Mouse (Mus musculus) hindbrain, embryonic 14.5 days (tissue): ENCODE results near the gene Gm11563. TPM values are rescaled to one million over a fixed set of nuclear protein-coding genes. Genes with fewer than 3 reads are reported as not detected.
"Not testable (repeated sequence)": the region's sequence is repeated elsewhere in the genome, so short reads cannot be mapped to it uniquely, and the experiment has no call there.

Experiments used
- ATAC-seq: fragments of 200-750 bp; cut with Nextera tagmentation; 2 replicates; pipeline ENCODE4 v1.8.0; 2017; ENCODE audit warnings: moderate number of reproducible peaks, mild to moderate bottlenecking, moderate TSS enrichment, moderate library complexity; ENCODE audit not compliant: low FRiP score
- DNase-seq: peaks from one replicate; pipeline ENCODE4 v3.0.0-alpha.2; 2015; ENCODE audit warnings: low spot score
- H3K27ac ChIP-seq: fragments of 300-500 bp; sonication (generic); 2 replicates; pipeline ENCODE4 v1.5.1; 2014; ENCODE audit warnings: mild to moderate bottlenecking, moderate library complexity
- H3K27me3 ChIP-seq: fragments of 300-500 bp; sonication (generic); 2 replicates; pipeline ENCODE4 v1.6.1; 2014; ENCODE audit warnings: mild to moderate bottlenecking, low read length, mixed read lengths; ENCODE audit not compliant: control insufficient read depth, insufficient read depth
- H3K36me3 ChIP-seq: fragments of 300-500 bp; sonication (generic); replicated peaks from 2 replicates; pipeline ENCODE4 v1.6.1; 2014; ENCODE audit not compliant: control insufficient read depth, insufficient read depth
- H3K4me1 ChIP-seq: fragments of 300-500 bp; sonication (generic); replicated peaks from 2 replicates; pipeline ENCODE4 v1.6.1; 2014; ENCODE audit warnings: antibody characterized with exemption, low read length, mixed read lengths; ENCODE audit not compliant: control insufficient read depth, insufficient read depth
- H3K4me2 ChIP-seq: fragments of 300-500 bp; sonication (generic); replicated peaks from 2 replicates; pipeline ENCODE4 v1.6.1; 2014; ENCODE audit warnings: mild to moderate bottlenecking, moderate library complexity
- H3K4me3 ChIP-seq: fragments of 300-500 bp; sonication (generic); replicated peaks from 2 replicates; pipeline ENCODE4 v1.5.1; 2014; ENCODE audit warnings: mild to moderate bottlenecking, low read length
- H3K9ac ChIP-seq: fragments of 300-500 bp; sonication (generic); 2 replicates; pipeline ENCODE4 v1.6.1; 2014
- H3K9me3 ChIP-seq: fragments of 300-500 bp; sonication (generic); 2 replicates; pipeline ENCODE4 v1.6.1; 2016; ENCODE audit warnings: low read length; ENCODE audit not compliant: control insufficient read depth
- WGBS: fragments of 180-500 bp; shearing (Covaris S2); extraction: QIAGEN DNeasy Blood & Tissue Kit; methylation state at CpG from one replicate; pipeline ENCODE4 v1.1.7; 2014; 5-methylcytosine and 5-hydroxymethylcytosine counted together
- polyA plus RNA-seq: library from polyadenylated mRNA; unstranded; fragments of >200 nt; fragmentation: Nextera tagmentation; extraction: Ambion mirVana; gene quantifications from 2 replicates; pipeline ENCODE4 v1.2.1, GENCODE M21; 2014

The Gm11563 gene
- polyA plus RNA-seq = not detected in 2 replicates

GRCm38 (mm10) chr11:99658467-99659010 lies at the start of gene Gm11563:
Gene Gm11563, minus strand, starts transcription at chr11:99658960.
- not testable (repeated sequence) for H3K4me1 ChIP-seq, H3K27ac ChIP-seq, ATAC-seq, H3K36me3 ChIP-seq, H3K27me3 ChIP-seq, H3K9ac ChIP-seq, H3K9me3 ChIP-seq, H3K4me2 ChIP-seq, H3K4me3 ChIP-seq, DNase-seq
- WGBS = 65% methylated on average over 9 of the region's 10 CpGs

- no peak within 1 kb of the TSS for H3K27ac ChIP-seq
- H3K4me3 ChIP-seq = no peak within 1 kb of the TSS
- no peak within 1 kb of the TSS for H3K4me2 ChIP-seq
- DNase-seq (no peak), ATAC-seq (no peak)
- no peak within 1 kb of the TSS for H3K9ac ChIP-seq
- no peaks in the 10 kb centered on the region for H3K9me3 ChIP-seq
- no peaks in the 10 kb centered on the region for H3K36me3 ChIP-seq
- H3K27me3 ChIP-seq = no peaks in the 10 kb centered on the region
- H3K4me1 ChIP-seq = no peaks in the 10 kb centered on the region
- 91% methylated on average over 1 of the region's 1 CpGs for WGBS
These were observed 31.7 kb upstream of the Gm11563 start, which contains the start of gene Gm14190 for GRCm38 (mm10) chr11:99690463-99690862. Gene Gm14190, minus strand, starts transcription at chr11:99690740.

DNA sequence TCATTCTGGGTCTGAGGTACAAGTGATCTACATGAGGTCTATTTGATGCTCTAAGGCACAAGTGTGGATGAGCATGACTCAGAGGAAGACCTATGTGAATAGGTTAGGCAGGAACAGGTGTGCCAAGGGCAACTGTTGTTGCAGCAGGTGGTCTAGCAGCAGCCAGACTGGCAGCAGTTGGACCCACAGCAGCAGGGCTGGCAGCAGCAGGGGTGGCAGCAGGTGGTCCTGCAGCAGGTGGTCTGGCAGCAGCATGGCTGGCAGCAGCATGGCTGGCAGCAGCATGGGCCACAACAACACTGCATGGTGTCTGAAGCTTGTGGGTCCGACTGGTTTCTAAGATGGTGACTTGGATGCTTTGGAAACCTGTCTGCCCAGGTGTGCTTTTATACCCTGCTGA lies 26.5 kb upstream of the Gm11563 start:
- H3K27ac ChIP-seq, H3K36me3 ChIP-seq, DNase-seq, H3K9ac ChIP-seq, H3K4me3 ChIP-seq, ATAC-seq, H3K9me3 ChIP-seq, H3K4me1 ChIP-seq, H3K4me2 ChIP-seq, H3K27me3 ChIP-seq: not testable (repeated sequence)
- WGBS = 68% methylated on average over 1 of the region's 1 CpGs

- ATAC-seq = no peak
- Histone ChIP-seq H3K9ac (no peak overlapping the region), H3K36me3 (no peaks in the 10 kb centered on the region), H3K9me3 (no peaks in the 10 kb centered on the region), H3K4me3 (no peak overlapping the region), H3K27me3 (no peaks in the 10 kb centered on the region), H3K27ac (no peak overlapping the region), H3K4me1 (no peaks in the 10 kb centered on the region), H3K4me2 (no peak overlapping the region)
- WGBS = 94% methylated on average over 2 of the region's 2 CpGs
- no peak for DNase-seq
These were observed 24.7 kb upstream of the Gm11563 start for GRCm38 (mm10) chr11:99683481-99683880.

DNA sequence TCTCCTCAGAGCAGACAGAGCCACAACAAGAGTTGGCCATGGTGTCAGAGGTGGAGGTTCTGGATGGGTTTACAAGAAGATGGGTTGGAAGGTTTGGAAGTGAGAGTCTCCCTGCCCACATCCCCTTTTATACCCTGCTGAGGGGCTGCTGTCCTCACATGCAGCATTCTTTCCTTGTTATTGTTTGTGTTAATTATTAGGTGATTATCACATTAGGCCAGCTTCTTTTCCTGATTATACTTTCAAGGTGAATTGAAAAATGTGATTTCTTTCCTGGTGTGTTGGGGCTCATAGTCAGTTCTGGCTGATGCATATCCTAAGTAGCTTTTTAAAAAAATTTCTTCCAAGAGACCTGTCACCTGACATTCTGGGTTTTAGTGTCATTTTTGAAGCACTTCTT lies 7.1 kb upstream of the Gm11563 start, which contains the start of gene Krtap4-6:
Gene Krtap4-6, minus strand, starts transcription at position 101 of the 400 bp plus-strand sequence.
- no peaks in the 10 kb centered on the region for H3K4me1 ChIP-seq
- DNase-seq (no peak), ATAC-seq (no peak)
- H3K9me3 ChIP-seq = no peaks in the 10 kb centered on the region
- no peaks in the 10 kb centered on the region for H3K36me3 ChIP-seq
- no peaks in the 10 kb centered on the region for H3K27me3 ChIP-seq
- no peak within 1 kb of the TSS for H3K4me3 ChIP-seq
- no peak within 1 kb of the TSS for H3K27ac ChIP-seq
- no peak within 1 kb of the TSS for H3K9ac ChIP-seq
- no peak within 1 kb of the TSS for H3K4me2 ChIP-seq

GRCm38 (mm10) chr11:99662802-99663201 lies 4.0 kb upstream of the Gm11563 start:
- Histone ChIP-seq H3K4me1 (no peaks in the 10 kb centered on the region), H3K9me3 (no peaks in the 10 kb centered on the region), H3K27me3 (no peaks in the 10 kb centered on the region), H3K4me3 (no peak overlapping the region), H3K4me2 (no peak overlapping the region), H3K9ac (no peak overlapping the region), H3K27ac (no peak overlapping the region), H3K36me3 (no peaks in the 10 kb centered on the region)
- ATAC-seq = no peak
- no peak for DNase-seq
- WGBS = 84% methylated on average over 10 of the region's 10 CpGs

DNA sequence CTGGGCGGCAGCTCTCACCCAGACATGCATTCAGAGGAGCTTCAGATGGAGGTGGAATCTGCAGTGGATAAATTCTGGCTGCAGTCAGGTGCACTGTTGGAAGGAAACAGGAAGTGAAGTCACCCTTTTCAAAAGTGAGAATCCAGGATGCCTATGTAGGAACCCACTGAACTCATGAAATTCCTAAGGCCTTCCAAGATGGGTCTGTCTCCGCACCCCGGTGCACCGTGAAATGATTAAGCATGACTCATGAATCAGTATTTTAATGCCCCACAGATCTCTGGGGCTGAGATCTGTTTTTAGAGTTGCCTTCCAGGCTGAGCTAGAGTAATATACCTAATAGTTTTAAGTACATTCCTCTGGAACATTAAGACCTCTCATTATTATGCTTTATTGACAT lies 496 bp upstream of the Gm11563 start:
- no peaks in the 10 kb centered on the region for H3K27me3 ChIP-seq
- H3K4me3 ChIP-seq = no peak overlapping the region
- no peaks in the 10 kb centered on the region for H3K36me3 ChIP-seq
- ATAC-seq (no peak), DNase-seq (no peak)
- H3K9ac ChIP-seq = no peak overlapping the region
- H3K9me3 ChIP-seq = no peaks in the 10 kb centered on the region
- H3K4me2 ChIP-seq = no peak overlapping the region
- 91% methylated on average over 4 of the region's 4 CpGs for WGBS
- H3K4me1 ChIP-seq = no peaks in the 10 kb centered on the region
- no peak overlapping the region for H3K27ac ChIP-seq

GRCm38 (mm10) chr11:99657051-99657450 lies 1.7 kb downstream of the Gm11563 start:
- no peaks in the 10 kb centered on the region for H3K9me3 ChIP-seq
- no peak overlapping the region for H3K4me2 ChIP-seq
- no peaks in the 10 kb centered on the region for H3K27me3 ChIP-seq
- no peak overlapping the region for H3K4me3 ChIP-seq
- no peak overlapping the region for H3K27ac ChIP-seq
- H3K4me1 ChIP-seq = no peaks in the 10 kb centered on the region
- DNase-seq (no peak), ATAC-seq (no peak)
- H3K36me3 ChIP-seq = no peaks in the 10 kb centered on the region
- H3K9ac ChIP-seq = no peak overlapping the region
- 56% methylated on average over 5 of the region's 5 CpGs for WGBS

DNA sequence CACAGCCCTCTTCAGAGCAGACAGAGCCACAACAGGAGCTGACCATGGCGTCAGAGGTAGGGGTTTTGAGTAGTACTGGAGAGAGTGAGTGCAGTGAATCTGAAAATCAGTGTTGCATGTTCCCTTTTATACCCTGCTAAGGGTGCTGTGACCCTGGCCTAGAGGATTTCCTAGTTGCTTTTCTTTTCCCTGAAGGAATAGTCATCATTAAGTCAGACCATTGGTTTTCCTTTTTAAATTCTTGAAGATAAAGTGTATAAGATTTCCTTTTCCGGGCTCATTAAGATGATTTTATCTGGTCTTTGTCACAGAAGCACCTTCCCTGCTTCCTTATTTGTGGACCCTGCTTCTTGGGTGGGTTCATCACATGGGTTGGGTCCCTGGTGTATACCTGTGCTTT lies 8.6 kb downstream of the Gm11563 start, which contains the start of gene Gm11555:
Gene Gm11555, minus strand, starts transcription at position 101 of the 400 bp plus-strand sequence.
- H3K27ac ChIP-seq = no peak within 1 kb of the TSS
- 82% methylated on average over 2 of the region's 2 CpGs for WGBS
- no peak for DNase-seq
- H3K9ac ChIP-seq = no peak within 1 kb of the TSS
- H3K4me1 ChIP-seq = no peaks in the 10 kb centered on the region
- H3K27me3 ChIP-seq = no peaks in the 10 kb centered on the region
- H3K4me2 ChIP-seq = no peak within 1 kb of the TSS
- no peak within 1 kb of the TSS for H3K4me3 ChIP-seq
- no peak for ATAC-seq
- no peaks in the 10 kb centered on the region for H3K9me3 ChIP-seq
- no peaks in the 10 kb centered on the region for H3K36me3 ChIP-seq

DNA sequence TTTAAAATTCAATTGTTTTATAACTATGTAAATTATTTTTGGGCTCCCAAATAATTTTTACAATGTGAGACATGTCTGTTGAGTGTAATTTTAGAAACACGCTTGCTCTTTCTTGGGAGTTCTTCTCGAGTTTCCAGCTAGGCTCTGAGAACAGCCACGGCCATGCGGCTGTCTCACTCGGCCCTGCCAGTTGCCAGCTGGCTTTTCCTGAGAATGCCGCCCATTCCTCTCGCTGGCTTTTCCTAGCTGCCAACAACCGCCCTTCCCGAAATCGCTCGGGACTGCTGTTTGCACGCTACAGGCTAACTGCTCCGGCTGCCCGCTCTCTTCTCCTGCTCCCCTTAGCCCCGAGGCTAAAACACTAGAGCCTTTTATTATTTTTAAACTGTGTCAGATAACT lies 12.3 kb downstream of the Gm11563 start:
- no peak overlapping the region for H3K4me2 ChIP-seq
- no peaks in the 10 kb centered on the region for H3K9me3 ChIP-seq
- ATAC-seq (no peak), DNase-seq (no peak)
- H3K4me3 ChIP-seq = no peak overlapping the region
- no peaks in the 10 kb centered on the region for H3K27me3 ChIP-seq
- no peaks in the 10 kb centered on the region for H3K36me3 ChIP-seq
- no peaks in the 10 kb centered on the region for H3K4me1 ChIP-seq
- H3K27ac ChIP-seq = no peak overlapping the region
- H3K9ac ChIP-seq = no peak overlapping the region
- WGBS = 88% methylated on average over 15 of the region's 15 CpGs
